Mouse (Mus musculus): Measurements from ENCODE around the gene Edar. TPM values are rescaled to one million over a fixed set of nuclear protein-coding genes. Genes with fewer than 3 reads are reported as not detected.

Edar gene
- polyA plus RNA-seq, 1 experiment: not detected

GRCm38 (mm10) chr10:58640446-58641400 lies 34.7 kb downstream of the Edar start:
- H3K27me3 ChIP-seq (ENCODE audit: control insufficient read depth): no peaks in the 10 kb centered on the region
- no peaks in the 10 kb centered on the region for H3K4me1 ChIP-seq (ENCODE audit: control insufficient read depth)
- no peak overlapping the region for H3K4me3 ChIP-seq (replicated peaks)
- no peaks in the 10 kb centered on the region for H3K36me3 ChIP-seq (ENCODE audit: control insufficient read depth)
- no peaks in the 10 kb centered on the region for H3K9me3 ChIP-seq (ENCODE audit: control insufficient read depth, low read length)
- no peak for TF ChIP-seq TAL1 (IDR thresholded peaks at IDR 0.05; ENCODE audit: low read length)

DNA sequence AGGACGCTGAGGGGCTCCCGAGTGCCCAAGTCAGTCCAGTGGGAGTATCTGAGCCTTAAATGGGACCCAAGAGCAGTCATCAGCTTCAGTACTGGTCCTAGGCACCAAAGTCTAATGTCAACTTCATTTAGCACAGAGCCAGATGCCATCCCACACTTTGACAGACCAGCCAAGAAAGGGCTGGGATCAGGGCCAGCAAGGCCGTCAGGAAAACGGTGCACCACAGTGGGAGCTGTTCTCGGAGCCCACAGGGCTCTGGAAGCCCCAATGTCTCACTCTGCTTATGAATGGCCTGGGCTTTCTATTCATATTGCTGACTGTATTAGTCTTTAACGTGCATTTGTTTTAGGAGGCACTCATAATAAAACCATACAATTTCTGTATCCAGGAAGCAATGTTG lies 36.2 kb downstream of the Edar start:
- H3K4me3 ChIP-seq (replicated peaks): no peak overlapping the region
- no peaks in the 10 kb centered on the region for H3K9me3 ChIP-seq (ENCODE audit: control insufficient read depth, low read length)
- H3K36me3 ChIP-seq (ENCODE audit: control insufficient read depth): no peaks in the 10 kb centered on the region
- no peak for TF ChIP-seq GATA1 (IDR thresholded peaks at IDR 0.05; ENCODE audit: low read length)
- no peak for TF ChIP-seq TAL1 (IDR thresholded peaks at IDR 0.05; ENCODE audit: low read length)
- H3K27me3 ChIP-seq (ENCODE audit: control insufficient read depth): no peaks in the 10 kb centered on the region
- no peaks in the 10 kb centered on the region for H3K4me1 ChIP-seq (ENCODE audit: control insufficient read depth)

DNA sequence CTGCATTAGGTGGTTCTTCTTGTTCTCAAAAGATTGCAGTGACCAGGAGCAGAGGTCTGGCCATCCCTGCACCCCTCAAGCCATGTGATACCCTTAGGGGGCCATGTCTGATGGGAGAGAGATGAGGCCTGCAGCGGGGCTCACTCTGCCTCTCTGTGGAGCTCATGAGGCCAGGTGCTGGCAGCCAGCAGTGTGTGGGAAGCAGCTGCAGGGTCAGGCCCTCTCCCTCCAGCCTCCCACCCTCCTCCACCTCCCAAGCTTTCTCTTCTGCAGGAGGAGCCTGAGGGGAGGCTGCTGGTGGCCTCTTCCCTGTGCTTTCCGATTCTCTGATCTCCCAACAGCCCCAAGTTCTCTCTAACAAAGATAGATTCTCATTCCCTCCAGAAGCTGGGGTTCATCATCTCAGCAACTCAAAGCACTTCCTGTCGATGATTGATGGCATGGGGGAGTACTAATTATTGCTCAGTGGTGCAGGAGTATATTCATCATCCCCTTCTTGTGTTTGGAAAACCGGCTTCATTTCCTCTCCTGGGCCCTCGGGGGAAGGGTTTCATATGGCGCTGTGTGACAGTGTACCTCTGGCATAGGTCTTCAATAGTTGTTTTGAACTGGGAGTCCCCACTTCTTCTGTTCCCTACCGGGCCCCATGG lies 38.9 kb downstream of the Edar start:
- TF ChIP-seq GATA1 (IDR thresholded peaks at IDR 0.05; ENCODE audit: low read length): no peak
- TF ChIP-seq TAL1 (IDR thresholded peaks at IDR 0.05; ENCODE audit: low read length): no peak
- Histone ChIP-seq H3K27me3 (ENCODE audit: control insufficient read depth) (no peaks in the 10 kb centered on the region), H3K4me3 (replicated peaks) (no peak overlapping the region), H3K9me3 (ENCODE audit: control insufficient read depth, low read length) (no peaks in the 10 kb centered on the region), H3K36me3 (ENCODE audit: control insufficient read depth) (no peaks in the 10 kb centered on the region), H3K4me1 (ENCODE audit: control insufficient read depth) (no peaks in the 10 kb centered on the region)

DNA sequence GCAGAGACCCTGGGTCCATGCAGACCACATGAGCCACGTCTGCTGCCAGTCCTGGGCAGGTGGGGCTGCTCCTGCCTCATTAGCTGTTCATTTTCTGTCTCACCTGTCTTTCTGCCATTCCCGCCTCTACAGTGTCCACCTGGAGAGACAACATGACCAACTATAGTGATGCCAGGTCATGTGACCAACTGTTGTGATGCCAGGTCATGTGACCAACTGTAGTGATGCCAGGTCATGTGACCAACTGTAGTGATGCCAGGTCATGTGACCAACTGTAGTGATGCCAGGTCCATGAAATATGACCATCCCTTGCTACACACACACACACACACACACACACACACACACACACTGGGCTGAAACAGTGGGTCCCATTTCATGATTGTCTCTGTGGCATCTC lies 41.9 kb downstream of the Edar start:
- Histone ChIP-seq H3K9me3 (ENCODE audit: control insufficient read depth, low read length) (no peaks in the 10 kb centered on the region), H3K36me3 (ENCODE audit: control insufficient read depth) (no peaks in the 10 kb centered on the region), H3K27me3 (ENCODE audit: control insufficient read depth) (no peaks in the 10 kb centered on the region), H3K4me3 (replicated peaks) (no peak overlapping the region), H3K4me1 (ENCODE audit: control insufficient read depth) (no peaks in the 10 kb centered on the region)
- TF ChIP-seq GATA1 (IDR thresholded peaks at IDR 0.05; ENCODE audit: low read length) (no peak), TAL1 (IDR thresholded peaks at IDR 0.05; ENCODE audit: low read length) (no peak)

DNA sequence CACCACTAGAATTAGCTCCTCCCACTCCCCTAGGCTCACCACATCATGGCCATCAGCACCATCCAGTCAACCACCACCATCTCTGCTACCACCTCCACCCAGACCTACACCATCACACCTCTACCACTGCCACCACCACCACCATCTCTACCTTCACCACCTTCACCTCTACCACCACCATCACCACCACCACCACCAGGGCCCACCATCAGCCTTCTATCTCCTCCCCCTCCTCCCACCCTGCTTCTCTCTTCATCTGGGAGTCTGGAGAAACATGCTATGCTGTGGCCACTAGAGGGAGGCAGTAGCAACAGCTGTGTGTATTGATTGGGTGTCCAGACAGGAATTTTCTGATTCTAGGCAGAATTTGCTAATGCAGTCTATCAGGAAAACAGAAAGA lies 47.9 kb downstream of the Edar start:
- no peaks in the 10 kb centered on the region for H3K4me1 ChIP-seq (ENCODE audit: control insufficient read depth)
- H3K9me3 ChIP-seq (ENCODE audit: control insufficient read depth, low read length): no peaks in the 10 kb centered on the region
- TF ChIP-seq TAL1 (IDR thresholded peaks at IDR 0.05; ENCODE audit: low read length): no peak
- TF ChIP-seq GATA1 (IDR thresholded peaks at IDR 0.05; ENCODE audit: low read length): no peak
- H3K4me3 ChIP-seq (replicated peaks): no peak overlapping the region
- H3K36me3 ChIP-seq (ENCODE audit: control insufficient read depth): no peaks in the 10 kb centered on the region
- H3K27me3 ChIP-seq (ENCODE audit: control insufficient read depth): no peaks in the 10 kb centered on the region

DNA sequence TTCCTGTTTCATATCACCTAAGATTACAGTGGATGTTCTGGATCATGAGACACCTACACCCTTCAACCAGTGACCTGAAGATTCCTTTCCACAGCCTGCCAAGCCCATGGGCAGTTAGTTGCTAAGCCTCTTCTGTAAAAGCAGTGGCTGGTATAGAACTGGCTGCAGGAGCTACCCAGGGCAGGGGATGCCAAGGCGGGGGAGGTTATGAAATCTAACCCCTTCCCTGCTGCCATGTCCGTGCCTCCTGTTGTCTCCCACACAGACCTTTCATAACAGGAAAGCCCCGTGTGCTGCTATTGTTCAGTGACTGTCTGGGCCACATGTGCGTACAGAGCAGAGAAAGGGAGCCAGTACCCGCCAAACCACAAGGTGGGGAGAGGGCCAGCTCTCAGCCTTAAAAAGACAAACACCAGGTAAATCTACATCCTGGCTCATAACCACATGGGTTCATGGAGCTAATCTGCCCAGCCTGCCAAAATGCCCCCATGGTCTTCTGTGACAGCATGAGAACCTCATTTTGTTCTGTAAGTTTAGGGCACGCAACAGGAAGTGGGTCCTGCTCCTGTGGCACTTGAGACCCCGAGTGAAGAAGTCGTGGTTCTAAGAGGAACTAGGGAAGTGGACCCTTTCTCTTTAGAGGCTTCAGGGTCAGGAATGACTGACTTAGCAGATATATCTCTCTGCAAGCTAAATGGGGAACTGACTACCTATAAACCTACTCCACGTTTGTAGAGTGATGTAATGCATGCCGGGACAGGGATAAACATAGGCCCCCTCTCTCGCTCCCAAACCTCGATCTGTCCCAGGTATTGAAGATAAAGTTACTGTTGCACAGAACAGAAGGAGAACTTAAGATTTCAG lies 50.4 kb downstream of the Edar start:
- no peaks in the 10 kb centered on the region for H3K36me3 ChIP-seq (ENCODE audit: control insufficient read depth)
- H3K4me1 ChIP-seq (ENCODE audit: control insufficient read depth): no peaks in the 10 kb centered on the region
- H3K4me3 ChIP-seq (replicated peaks): no peak overlapping the region
- H3K9me3 ChIP-seq (ENCODE audit: control insufficient read depth, low read length): no peaks in the 10 kb centered on the region
- TF ChIP-seq GATA1 (IDR thresholded peaks at IDR 0.05; ENCODE audit: low read length) (no peak), TAL1 (IDR thresholded peaks at IDR 0.05; ENCODE audit: low read length) (no peak)
- H3K27me3 ChIP-seq (ENCODE audit: control insufficient read depth): no peaks in the 10 kb centered on the region

GRCm38 (mm10) chr10:58619266-58619665 lies 56.2 kb downstream of the Edar start:
- Histone ChIP-seq H3K27me3 (ENCODE audit: control insufficient read depth) (no peaks in the 10 kb centered on the region), H3K36me3 (ENCODE audit: control insufficient read depth) (no peaks in the 10 kb centered on the region), H3K4me3 (replicated peaks) (no peak overlapping the region), H3K4me1 (ENCODE audit: control insufficient read depth) (no peaks in the 10 kb centered on the region), H3K9me3 (ENCODE audit: control insufficient read depth, low read length) (no peaks in the 10 kb centered on the region)
- TF ChIP-seq TAL1 (IDR thresholded peaks at IDR 0.05; ENCODE audit: low read length) (no peak), GATA1 (IDR thresholded peaks at IDR 0.05; ENCODE audit: low read length) (no peak)

GRCm38 (mm10) chr10:58618501-58619216 lies 56.8 kb downstream of the Edar start:
- H3K4me3 ChIP-seq (replicated peaks): no peak overlapping the region
- H3K4me1 ChIP-seq (ENCODE audit: control insufficient read depth): no peaks in the 10 kb centered on the region
- no peaks in the 10 kb centered on the region for H3K36me3 ChIP-seq (ENCODE audit: control insufficient read depth)
- H3K9me3 ChIP-seq (ENCODE audit: control insufficient read depth, low read length): no peaks in the 10 kb centered on the region
- H3K27me3 ChIP-seq (ENCODE audit: control insufficient read depth): no peaks in the 10 kb centered on the region
- TF ChIP-seq GATA1 (IDR thresholded peaks at IDR 0.05; ENCODE audit: low read length) (no peak), TAL1 (IDR thresholded peaks at IDR 0.05; ENCODE audit: low read length) (no peak)
